Mouse (Mus musculus) intestine, embryonic 15.5 days (tissue): ENCODE data around the gene Comtd1. TPM values are rescaled to one million over a fixed set of nuclear protein-coding genes. Genes with fewer than 3 reads are reported as not detected.

Experiments used
- ATAC-seq: fragments of 200-750 bp; cut with Nextera tagmentation; 2 replicates; pipeline ENCODE4 v1.8.0; 2017; ENCODE audit warnings: moderate TSS enrichment, moderate library complexity
- H3K27ac ChIP-seq: fragments of 300-500 bp; sonication (generic); 2 replicates; pipeline ENCODE4 v1.5.1; 2015; ENCODE audit warnings: mild to moderate bottlenecking, inconsistent platforms
- H3K27me3 ChIP-seq: fragments of 300-500 bp; sonication (generic); replicated peaks from 2 replicates; pipeline ENCODE4 v1.6.1; 2015; ENCODE audit warnings: inconsistent platforms
- H3K36me3 ChIP-seq: fragments of 300-500 bp; sonication (generic); 2 replicates; pipeline ENCODE4 v1.6.1; 2015; ENCODE audit warnings: inconsistent platforms
- H3K4me1 ChIP-seq: fragments of 300-500 bp; sonication (generic); replicated peaks from 2 replicates; pipeline ENCODE4 v1.6.1; 2015; ENCODE audit warnings: inconsistent platforms
- H3K4me2 ChIP-seq: fragments of 300-500 bp; sonication (generic); replicated peaks from 2 replicates; pipeline ENCODE4 v1.6.1; 2015; ENCODE audit warnings: mild to moderate bottlenecking, inconsistent platforms
- H3K4me3 ChIP-seq: fragments of 300-500 bp; sonication (generic); replicated peaks from 2 replicates; pipeline ENCODE4 v1.5.1; 2015; ENCODE audit warnings: inconsistent platforms
- H3K9ac ChIP-seq: fragments of 300-500 bp; sonication (generic); 2 replicates; pipeline ENCODE4 v1.6.1; 2015; ENCODE audit warnings: inconsistent platforms
- H3K9me3 ChIP-seq: fragments of 300-500 bp; sonication (generic); 2 replicates; pipeline ENCODE4 v1.6.1; 2016; ENCODE audit warnings: inconsistent platforms
- WGBS: fragments of 180-500 bp; shearing (Covaris S2); methylation state at CpG from one replicate; pipeline ENCODE4 v1.1.7; 2015; 5-methylcytosine and 5-hydroxymethylcytosine counted together
- polyA plus RNA-seq: library from polyadenylated mRNA; unstranded; fragments of >200 nt; fragmentation: Nextera tagmentation; extraction: Ambion mirVana; gene quantifications from 2 replicates; pipeline ENCODE4 v1.2.1, GENCODE M21; 2015

The Comtd1 gene
- 57.3 and 69.9 TPM in 2 replicates for polyA plus RNA-seq

DNA sequence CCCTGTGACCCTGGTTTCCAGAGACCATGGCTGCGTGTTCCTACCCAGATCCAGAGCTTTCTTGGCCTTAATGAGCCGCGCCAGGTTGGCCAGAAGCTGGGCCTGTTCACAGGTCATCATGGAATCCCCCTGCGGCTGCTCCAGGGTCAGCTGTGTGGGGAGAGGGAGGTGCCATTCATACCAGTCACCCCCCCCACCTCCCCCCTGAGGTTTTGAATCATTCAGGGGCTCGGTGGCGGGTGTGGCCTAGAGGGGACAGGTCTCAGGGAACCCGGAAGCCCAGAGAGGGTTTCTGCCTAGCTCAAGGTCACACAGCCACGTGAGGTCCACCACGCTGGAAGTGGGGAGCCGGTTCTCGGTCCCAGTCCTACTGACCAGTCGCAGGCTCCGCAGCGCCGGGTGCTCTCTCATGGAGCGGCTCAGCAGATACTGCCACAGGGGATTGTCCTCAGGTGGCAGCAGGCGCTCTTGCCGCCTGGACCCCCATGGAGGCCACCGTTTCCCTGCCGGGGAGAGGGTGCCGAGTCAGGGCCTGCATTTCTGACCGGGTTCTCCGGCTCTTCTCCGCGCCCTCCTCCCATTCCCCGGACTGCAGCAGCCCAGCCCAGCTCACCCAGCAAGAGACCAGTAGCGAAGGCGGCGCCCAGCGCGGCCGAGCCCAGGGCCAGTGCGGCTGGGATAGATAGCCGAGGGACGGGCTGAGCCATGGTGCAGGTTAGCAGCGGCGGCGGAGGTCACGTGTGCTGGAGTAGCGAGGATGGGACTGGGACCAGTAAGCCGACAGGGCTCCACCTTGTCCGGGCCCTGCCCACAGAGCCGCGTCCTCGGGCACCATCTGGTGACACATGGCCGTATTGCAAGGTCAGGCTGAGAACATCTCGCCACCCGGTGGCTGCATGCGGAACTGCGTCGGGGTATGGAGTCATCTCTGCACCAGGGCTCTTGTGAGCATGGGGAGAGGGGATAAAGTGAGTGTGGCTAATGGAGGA, at the start of gene Comtd1:
TSS of gene Comtd1 (minus strand) at position 812 of the 989 bp plus-strand sequence.
- Histone ChIP-seq H3K4me3 (peak within 1 kb of the TSS; percentile 71), H3K9ac (peak within 1 kb of the TSS; percentile 80), H3K27ac (peak within 1 kb of the TSS; percentile 80), H3K9me3 (no peaks in the 10 kb centered on the region), H3K36me3 (peaks cover 13% of the 10 kb centered on the region), H3K27me3 (no peaks in the 10 kb centered on the region), H3K4me2 (peak within 1 kb of the TSS; percentile 97), H3K4me1 (peaks cover 20% of the 10 kb centered on the region)
- under 1% methylated on average over 51 of the region's 51 CpGs for WGBS
- peak; percentile 92 for ATAC-seq

DNA sequence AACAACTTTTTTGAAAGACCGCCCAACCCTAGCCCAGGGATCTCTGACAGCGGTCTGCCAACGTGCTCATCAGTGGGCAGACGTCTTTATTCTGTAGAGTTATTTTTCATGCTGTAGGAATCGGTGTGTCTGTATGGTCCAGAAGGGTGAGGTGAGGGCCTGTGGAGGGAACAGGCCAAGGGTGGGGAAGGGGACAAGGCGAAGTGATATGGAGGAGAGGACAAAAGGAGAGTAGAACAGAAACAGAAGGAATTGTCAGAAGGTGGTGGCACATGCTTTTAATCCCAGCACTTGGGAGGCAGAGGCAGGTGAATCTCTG, 43.5 kb upstream of the Comtd1 start:
- ATAC-seq, result 0 out of 2 replicates have a peak, but pooled peaks have one; percentile 4
- Histone ChIP-seq H3K4me3 (no peak overlapping the region), H3K4me1 (peaks cover 8% of the 10 kb centered on the region; the same call in 1 of the 2 replicates), H3K9me3 (no peaks in the 10 kb centered on the region), H3K27ac (no peak overlapping the region), H3K36me3 (no peaks in the 10 kb centered on the region), H3K27me3 (no peaks in the 10 kb centered on the region), H3K9ac (no peak overlapping the region), H3K4me2 (peak overlapping the region; percentile 34)
- 34% methylated on average over 6 of the region's 6 CpGs for WGBS

DNA sequence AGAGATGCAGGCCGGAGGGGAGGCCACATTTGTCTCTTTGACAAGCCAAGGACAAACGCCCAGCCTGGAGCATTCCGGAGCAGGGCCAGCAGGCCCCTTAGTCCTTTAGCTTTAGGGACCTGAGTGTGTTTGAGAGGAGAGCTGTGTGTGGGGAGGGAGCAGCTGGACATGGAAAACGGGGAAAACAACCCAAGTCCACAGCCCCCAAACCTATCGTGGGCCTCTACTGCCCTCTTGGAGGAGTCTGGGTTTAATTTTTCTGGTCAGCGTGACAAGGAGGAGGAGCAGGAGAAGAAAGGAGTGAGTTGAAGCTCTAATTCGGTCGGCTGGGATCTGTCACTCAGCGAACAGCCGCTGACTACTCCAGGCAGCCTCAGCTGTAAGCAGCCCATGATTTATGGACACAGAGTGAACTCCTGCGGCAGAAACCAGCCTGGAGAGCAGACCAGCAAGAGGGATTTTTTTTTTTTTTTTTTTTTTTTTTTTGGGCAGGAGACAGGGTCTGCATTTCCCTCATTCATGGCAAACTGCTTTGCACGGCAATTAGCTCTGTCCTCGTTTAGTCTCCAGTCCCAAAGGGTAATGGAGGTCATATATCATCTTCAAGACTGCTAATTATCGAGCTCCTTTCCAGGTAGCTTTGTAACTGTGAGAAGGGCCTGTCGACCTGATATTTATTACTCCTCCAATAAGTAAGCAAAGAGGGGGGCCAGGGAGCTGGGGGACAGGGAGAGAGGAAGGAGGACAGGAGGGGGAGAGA, 43.0 kb upstream of the Comtd1 start:
- Histone ChIP-seq H3K4me2 (peak overlapping the region; percentile 34), H3K27ac (peak overlapping the region; percentile 65), H3K9ac (no peak overlapping the region), H3K4me1 (peaks cover 8% of the 10 kb centered on the region; the same call in 1 of the 2 replicates), H3K4me3 (no peak overlapping the region), H3K36me3 (no peaks in the 10 kb centered on the region), H3K9me3 (no peaks in the 10 kb centered on the region), H3K27me3 (no peaks in the 10 kb centered on the region)
- 6% methylated on average over 15 of the region's 15 CpGs for WGBS
- ATAC-seq, result peak; percentile 86

DNA sequence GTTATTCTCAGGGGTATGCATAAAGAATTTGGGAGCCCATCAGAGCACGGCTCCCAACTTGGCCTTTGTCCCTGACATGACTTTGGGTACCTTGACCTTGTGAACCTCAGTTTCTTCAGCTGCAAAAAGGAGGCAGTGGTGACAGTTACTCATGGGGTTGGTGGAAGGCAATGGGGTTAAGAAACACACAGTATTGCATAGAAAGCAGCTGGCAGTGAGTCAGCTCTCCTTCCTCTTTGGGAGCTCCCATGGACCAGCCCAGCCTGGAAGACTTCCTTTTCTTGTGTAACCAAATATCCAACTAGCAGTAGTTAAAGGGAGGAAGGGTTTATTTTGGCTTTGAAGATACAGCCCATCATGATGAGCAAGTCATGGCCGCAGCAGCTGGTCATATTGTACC, 41.7 kb upstream of the Comtd1 start:
- no peak overlapping the region for H3K27ac ChIP-seq
- H3K4me2 ChIP-seq, result no peak overlapping the region
- ATAC-seq, result no peak
- H3K27me3 ChIP-seq, result no peaks in the 10 kb centered on the region
- no peak overlapping the region for H3K9ac ChIP-seq
- H3K9me3 ChIP-seq, result no peaks in the 10 kb centered on the region
- WGBS, result 86% methylated on average over 2 of the region's 2 CpGs
- H3K4me3 ChIP-seq, result no peak overlapping the region
- peaks cover 8% of the 10 kb centered on the region; the same call in 1 of the 2 replicates for H3K4me1 ChIP-seq
- no peaks in the 10 kb centered on the region for H3K36me3 ChIP-seq

DNA sequence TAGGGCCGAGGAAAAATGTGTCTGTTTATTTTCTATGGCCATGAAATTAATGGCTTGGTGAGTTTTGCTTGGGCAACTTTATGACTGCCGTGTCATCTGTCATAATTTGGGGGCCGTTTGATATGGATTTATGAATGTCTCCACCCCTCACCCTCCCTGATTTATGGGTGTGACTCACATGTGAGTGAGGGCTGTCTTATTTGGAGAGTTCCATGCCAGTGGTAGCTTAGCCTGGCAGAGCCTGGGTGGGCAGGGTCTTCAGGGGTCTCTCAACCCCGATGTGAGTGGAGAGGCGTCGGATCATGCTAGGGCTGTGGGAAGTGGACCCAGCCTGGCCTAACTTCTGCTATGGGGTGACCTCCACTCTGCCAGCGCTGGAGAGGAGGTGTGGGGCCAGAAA, 18.0 kb upstream of the Comtd1 start:
- Histone ChIP-seq H3K27me3 (no peaks in the 10 kb centered on the region), H3K4me2 (no peak overlapping the region), H3K4me1 (0 out of 2 replicates have a peak, but pooled peaks cover 5% of the 10 kb centered on the region), H3K4me3 (no peak overlapping the region), H3K36me3 (no peaks in the 10 kb centered on the region), H3K27ac (no peak overlapping the region), H3K9ac (no peak overlapping the region), H3K9me3 (no peaks in the 10 kb centered on the region)
- 69% methylated on average over 7 of the region's 7 CpGs for WGBS
- ATAC-seq, result 0 out of 2 replicates have a peak, but pooled peaks have one; percentile 31

DNA sequence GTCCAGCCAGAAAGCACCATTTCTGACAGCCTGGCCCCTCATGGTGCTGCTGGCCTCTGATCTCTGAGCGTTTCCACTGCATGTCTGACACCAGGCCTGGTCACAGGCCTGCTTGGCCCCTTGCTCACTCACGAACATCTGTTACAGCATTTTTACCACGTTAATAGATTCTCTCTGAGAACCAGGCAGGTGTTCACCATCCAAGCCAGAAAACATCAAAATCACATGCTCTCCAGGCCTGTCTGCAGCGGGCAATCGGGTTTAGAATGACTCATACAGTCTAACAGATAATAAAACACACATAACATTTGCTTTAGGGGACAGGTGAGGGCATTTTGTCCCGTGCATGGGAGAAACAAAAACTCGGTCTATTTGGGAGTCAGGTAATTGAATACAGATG, 17.5 kb upstream of the Comtd1 start:
- no peak overlapping the region for H3K4me3 ChIP-seq
- WGBS, result 19% methylated on average over 7 of the region's 7 CpGs
- H3K9ac ChIP-seq, result no peak overlapping the region
- H3K27ac ChIP-seq, result no peak overlapping the region
- no peaks in the 10 kb centered on the region for H3K9me3 ChIP-seq
- peak; percentile 81 for ATAC-seq
- H3K36me3 ChIP-seq, result no peaks in the 10 kb centered on the region
- no peaks in the 10 kb centered on the region for H3K27me3 ChIP-seq
- H3K4me1 ChIP-seq, result 0 out of 2 replicates have a peak, but pooled peaks cover 5% of the 10 kb centered on the region
- H3K4me2 ChIP-seq, result no peak overlapping the region

DNA sequence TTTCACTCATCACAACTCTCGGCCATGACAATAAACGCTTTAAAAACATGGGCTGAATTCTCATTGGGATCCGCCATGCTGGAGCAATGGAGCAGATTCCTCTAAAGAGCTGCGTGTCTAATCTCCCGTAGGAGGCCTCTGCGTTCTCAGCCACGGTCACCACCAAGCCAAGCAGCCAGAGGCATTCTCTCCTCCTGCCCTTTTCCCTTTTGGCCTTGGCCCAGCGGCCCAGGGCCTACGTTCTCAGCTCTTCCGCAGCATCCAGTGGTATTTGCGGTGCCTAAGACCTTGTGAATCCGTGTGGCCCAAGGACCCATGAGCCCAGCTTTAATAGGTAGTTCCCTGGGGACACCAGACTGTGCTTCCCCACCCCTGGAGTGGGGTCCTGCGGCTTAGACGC, 8.1 kb upstream of the Comtd1 start:
- Histone ChIP-seq H3K4me2 (no peak overlapping the region), H3K36me3 (no peaks in the 10 kb centered on the region), H3K4me3 (no peak overlapping the region), H3K27me3 (no peaks in the 10 kb centered on the region), H3K9ac (no peak overlapping the region), H3K9me3 (no peaks in the 10 kb centered on the region), H3K4me1 (peaks cover 13% of the 10 kb centered on the region; the same call in 1 of the 2 replicates), H3K27ac (no peak overlapping the region)
- WGBS, result 86% methylated on average over 14 of the region's 14 CpGs
- ATAC-seq, result no peak

DNA sequence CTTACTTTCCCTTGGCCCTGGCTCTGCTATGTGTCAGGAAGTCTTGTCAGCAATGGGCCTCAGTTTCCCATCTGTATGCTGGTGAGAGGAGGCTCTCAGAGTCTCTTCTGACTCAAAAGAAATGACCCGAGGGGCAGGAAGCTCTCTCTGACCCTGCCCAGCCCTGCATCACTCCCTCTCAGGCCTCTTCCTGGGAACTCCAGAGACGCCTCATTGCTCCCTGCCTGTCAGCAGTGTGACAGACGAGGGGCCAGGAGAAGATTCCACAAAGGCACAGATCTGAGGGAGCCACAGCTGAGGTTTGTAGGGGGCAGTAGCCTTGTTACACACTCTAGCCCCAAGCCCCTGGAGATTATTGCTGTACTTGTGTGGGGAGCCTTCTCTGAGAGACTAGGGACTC, 7.2 kb upstream of the Comtd1 start:
- Histone ChIP-seq H3K9me3 (no peaks in the 10 kb centered on the region), H3K27me3 (no peaks in the 10 kb centered on the region), H3K4me1 (peaks cover 13% of the 10 kb centered on the region; the same call in 1 of the 2 replicates), H3K9ac (no peak overlapping the region), H3K4me3 (no peak overlapping the region), H3K4me2 (no peak overlapping the region), H3K36me3 (no peaks in the 10 kb centered on the region), H3K27ac (no peak overlapping the region)
- no peak for ATAC-seq
- WGBS, result 43% methylated on average over 3 of the region's 3 CpGs

DNA sequence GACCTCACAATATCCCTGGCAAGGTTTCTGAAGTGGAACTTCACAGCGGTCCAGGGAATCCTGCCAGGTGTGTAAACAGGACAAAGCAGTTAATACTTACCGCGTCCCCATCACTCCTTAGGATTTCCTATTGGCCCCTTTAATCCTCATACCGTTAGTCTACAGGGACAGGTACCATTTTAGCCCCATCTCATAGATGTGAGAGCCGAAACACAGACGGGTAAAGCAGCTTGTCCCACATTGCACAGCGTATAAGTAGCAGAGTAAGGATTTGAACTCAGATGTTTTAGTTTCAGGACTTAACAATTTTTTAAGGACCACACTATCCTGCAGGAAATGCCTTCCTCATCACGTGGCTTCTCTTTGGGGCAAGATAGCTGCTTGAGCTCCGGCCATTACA, 5.5 kb upstream of the Comtd1 start:
- Histone ChIP-seq H3K4me1 (peaks cover 13% of the 10 kb centered on the region; the same call in 1 of the 2 replicates), H3K9ac (no peak overlapping the region), H3K4me3 (no peak overlapping the region), H3K36me3 (no peaks in the 10 kb centered on the region), H3K27me3 (no peaks in the 10 kb centered on the region), H3K9me3 (no peaks in the 10 kb centered on the region), H3K4me2 (peak overlapping the region; percentile 57; the same call in 1 of the 2 replicates), H3K27ac (no peak overlapping the region)
- ATAC-seq, result 0 out of 2 replicates have a peak, but pooled peaks have one; percentile 6
- 64% methylated on average over 9 of the region's 9 CpGs for WGBS

DNA sequence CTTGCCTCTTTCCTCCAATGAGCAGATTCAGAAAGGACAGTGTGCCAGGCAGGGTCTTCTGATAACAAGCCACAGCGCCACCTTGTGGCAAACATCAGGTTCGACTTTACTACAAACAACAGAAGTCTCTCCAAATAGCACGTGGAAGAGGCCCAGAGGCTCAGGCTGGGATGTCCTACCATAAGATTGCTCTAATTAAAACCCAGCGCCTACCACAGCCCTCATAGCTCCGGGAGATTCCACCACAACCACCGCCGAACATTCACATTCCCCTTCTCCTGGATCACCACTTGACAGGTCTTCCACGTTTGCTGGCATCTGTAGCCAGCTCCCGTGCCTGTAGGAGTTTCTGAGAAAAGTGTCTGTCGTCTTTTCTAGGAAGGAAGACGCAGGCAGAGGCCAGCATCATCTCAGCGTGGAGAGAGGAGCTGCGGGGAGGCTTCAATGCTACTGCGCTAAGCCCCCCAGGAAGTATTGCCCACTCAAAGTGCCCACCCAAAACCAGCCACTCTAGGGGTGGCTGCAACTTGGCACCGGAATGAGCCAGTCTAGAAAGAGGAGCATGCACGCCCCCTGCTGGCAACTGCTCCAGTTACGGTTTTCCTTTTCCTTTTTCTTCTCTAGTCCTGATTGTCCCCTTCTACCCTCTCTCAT, 4.8 kb upstream of the Comtd1 start:
- H3K27me3 ChIP-seq, result no peaks in the 10 kb centered on the region
- peak overlapping the region; percentile 57 for H3K4me2 ChIP-seq
- no peak overlapping the region; the same call in 1 of the 2 replicates for H3K9ac ChIP-seq
- H3K4me1 ChIP-seq, result peaks cover 13% of the 10 kb centered on the region; the same call in 1 of the 2 replicates
- H3K27ac ChIP-seq, result peak overlapping the region; percentile 27; the same call in 1 of the 2 replicates
- peak overlapping the region; percentile 29 for H3K4me3 ChIP-seq
- peak; percentile 15 for ATAC-seq
- no peaks in the 10 kb centered on the region for H3K9me3 ChIP-seq
- H3K36me3 ChIP-seq, result no peaks in the 10 kb centered on the region
- WGBS, result 12% methylated on average over 17 of the region's 17 CpGs

DNA sequence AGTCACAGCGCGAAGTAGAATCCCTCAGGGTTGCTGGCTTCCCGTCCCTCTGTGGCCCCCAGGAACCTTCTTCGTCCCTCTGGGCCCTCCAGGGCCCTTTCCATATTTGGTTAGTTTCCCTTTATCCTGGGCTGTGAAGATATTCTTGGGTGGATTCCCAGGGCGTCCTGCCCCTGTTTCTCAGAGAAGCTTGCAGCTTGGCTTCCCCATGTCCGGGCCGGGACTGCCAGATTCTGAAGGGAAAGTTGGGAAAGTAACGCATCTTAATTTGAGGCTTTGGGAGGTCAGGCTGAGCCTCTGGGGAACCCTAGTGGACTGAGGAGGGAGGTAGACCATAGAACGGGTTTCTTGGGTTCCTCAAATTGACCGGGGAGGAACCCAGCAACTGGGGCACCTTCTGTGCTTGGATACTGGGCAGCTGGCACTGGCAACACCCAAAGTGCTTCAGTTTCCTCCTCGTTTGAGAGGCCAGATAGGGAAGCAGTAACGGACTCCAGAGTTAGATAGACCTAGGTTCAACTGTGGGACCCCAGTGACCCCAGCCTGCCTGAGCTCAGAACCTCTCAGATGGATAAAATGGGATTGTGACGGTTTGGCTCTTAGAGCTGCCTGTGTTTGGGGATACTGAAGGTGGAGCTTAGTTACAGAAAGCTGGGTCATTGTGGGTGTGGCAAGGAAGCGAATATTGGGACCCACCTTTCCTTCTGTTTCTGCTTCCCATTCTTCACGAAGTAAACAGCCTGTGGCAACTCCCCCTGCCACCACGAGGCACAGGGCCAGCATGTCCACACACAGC, 3.4 kb upstream of the Comtd1 start:
- ATAC-seq, result no peak
- H3K27ac ChIP-seq, result no peak overlapping the region
- peaks cover 21% of the 10 kb centered on the region for H3K4me1 ChIP-seq

More for the DNA sequence above, 3.4 kb upstream of the Comtd1 start:
- H3K27me3 ChIP-seq, result no peaks in the 10 kb centered on the region
- H3K4me2 ChIP-seq, result no peak overlapping the region
- H3K4me3 ChIP-seq, result no peak overlapping the region
- 76% methylated on average over 16 of the region's 16 CpGs for WGBS
- no peaks in the 10 kb centered on the region for H3K9me3 ChIP-seq
- H3K36me3 ChIP-seq, result no peaks in the 10 kb centered on the region
- no peak overlapping the region for H3K9ac ChIP-seq
